Mouse (Mus musculus) heart, adult 2 months (tissue): ENCODE measurements around the gene Tnfrsf18. TPM values are rescaled to one million over a fixed set of nuclear protein-coding genes. Genes with fewer than 3 reads are reported as not detected.
A peak's percentile ranks its signal among the peaks of the same experiment; 100 is the strongest.

Source experiments
- DNase-seq, 2 experiments: peaks; one replicate each; pipeline ENCODE4 v3.0.0; 2021
- H3K27ac ChIP-seq: fragments of 200-600 bp; 2 replicates; pipeline ENCODE4 v1.8.1; 2022
- H3K27me3 ChIP-seq: fragments of 200-500 bp; 2 replicates; pipeline ENCODE4 v1.6.1; 2012; ENCODE audit warnings: mild to moderate bottlenecking, low read length, inconsistent platforms, mixed read lengths; ENCODE audit not compliant: control insufficient read depth, insufficient read depth
- H3K36me3 ChIP-seq: fragments of 200-500 bp; 2 replicates; pipeline ENCODE4 v1.6.1; 2012; ENCODE audit warnings: low read length, inconsistent platforms; ENCODE audit not compliant: control insufficient read depth, insufficient read depth
- H3K4me1 ChIP-seq: fragments of 200-500 bp; 2 replicates; pipeline ENCODE4 v1.6.1; 2011; ENCODE audit warnings: low read length; ENCODE audit not compliant: control insufficient read depth, insufficient read depth
- H3K4me3 ChIP-seq: fragments of 200-600 bp; 2 replicates; pipeline ENCODE4 v1.8.1; 2022
- H3K79me2 ChIP-seq: fragments of 200-500 bp; replicated peaks from 2 replicates; pipeline ENCODE4 v1.6.1; 2012; ENCODE audit warnings: mild to moderate bottlenecking, inconsistent platforms, low read length, moderate library complexity, mixed read lengths; ENCODE audit not compliant: control insufficient read depth, insufficient read depth
- H3K9ac ChIP-seq: fragments of 200-500 bp; 2 replicates; pipeline ENCODE4 v1.6.1; 2012; ENCODE audit warnings: low read depth, mild to moderate bottlenecking, control low read depth, inconsistent platforms, low read length, mixed read lengths
- CTCF ChIP-seq: fragments of 200-600 bp; IDR thresholded peaks from 2 replicates; pipeline ENCODE4 v1.8.1; 2022; ENCODE audit warnings: antibody characterized with exemption, mild to moderate bottlenecking, moderate library complexity
- EP300 ChIP-seq: fragments of 200-500 bp; IDR thresholded peaks from 2 replicates; pipeline ENCODE4 v1.6.1; 2011; ENCODE audit warnings: low read depth, low read length, control low read depth; ENCODE audit not compliant: insufficient read depth
- POLR2A ChIP-seq: fragments of 200-500 bp; IDR thresholded peaks from 2 replicates; pipeline ENCODE4 v1.6.1; 2011; ENCODE audit warnings: mild to moderate bottlenecking, low read depth, low read length, control low read depth; ENCODE audit not compliant: insufficient read depth
- WGBS: fragments of 180-500 bp; shearing (Covaris S2); methylation state at CpG from one replicate; pipeline ENCODE4 v1.1.7; 2018; 5-methylcytosine and 5-hydroxymethylcytosine counted together
- intact Hi-C: fragments of 180-260 bp; cut with DNase I; formaldehyde crosslinking; loops from one replicate; pipeline ENCODE4 v1.15.1; 2025
- polyA plus RNA-seq: library from polyadenylated mRNA; depleted of rRNA; stranded (reverse); fragments of >200 nt; gene quantifications from 2 replicates; pipeline ENCODE4 v1.2.3, GENCODE M21; 2012
- total RNA-seq, 2 experiments: library from RNA; stranded (reverse); gene quantifications; 2 replicates each; pipeline ENCODE4 v1.2.3; 2021

Tnfrsf18 gene
- total and polyA plus RNA-seq, 3 experiments: 0.31 to 0.80 TPM; not detected in 1

- WGBS: 74% methylated on average over 4 of the region's 4 CpGs
- intact Hi-C loops: loop anchor here (2.0 to 5.0 kb wide), 2 partner anchors 41 to 74 kb away; partner anchors contain the start of genes B3galt6 and Sdf4
- Histone ChIP-seq H3K9ac (no peak overlapping the region), H3K27me3 (peaks cover 2% of the 10 kb centered on the region; the same call in 1 of the 2 replicates), H3K79me2 (no peaks in the 10 kb centered on the region), H3K36me3 (no peaks in the 10 kb centered on the region), H3K4me3 (no peak overlapping the region), H3K27ac (peak overlapping the region; percentile 82), H3K4me1 (peaks cover 14% of the 10 kb centered on the region)
- TF ChIP-seq CTCF: no peak
- no peak for TF ChIP-seq POLR2A
- DNase-seq: no peak
Measured at GRCm38 (mm10) chr4:156032856-156033255, 6.9 kb downstream of the Tnfrsf18 start.

GRCm38 (mm10) chr4:156033476-156034119, 7.6 kb downstream of the Tnfrsf18 start:
- intact Hi-C loops: loop anchor here (2.0 to 5.0 kb wide), 2 partner anchors 41 to 75 kb away; partner anchors contain the start of genes B3galt6 and Sdf4

GRCm38 (mm10) chr4:156034301-156034700, 8.3 kb downstream of the Tnfrsf18 start:
- intact Hi-C loops: loop anchor here (5.0 kb wide), 1 partner anchor 42 kb away; the partner anchor contains the start of genes B3galt6 and Sdf4
- no peaks in the 10 kb centered on the region for H3K79me2 ChIP-seq
- H3K27me3 ChIP-seq: peaks cover 2% of the 10 kb centered on the region; the same call in 1 of the 2 replicates
- no peak overlapping the region for H3K9ac ChIP-seq
- H3K36me3 ChIP-seq: no peaks in the 10 kb centered on the region
- no peak for DNase-seq
- H3K27ac ChIP-seq: no peak overlapping the region
- WGBS: 74% methylated on average over 4 of the region's 4 CpGs
- H3K4me3 ChIP-seq: no peak overlapping the region
- H3K4me1 ChIP-seq: peaks cover 14% of the 10 kb centered on the region
- TF ChIP-seq EP300: no peak
- TF ChIP-seq POLR2A: no peak

More at GRCm38 (mm10) chr4:156033476-156034119, 7.6 kb downstream of the Tnfrsf18 start:
- 0 out of 2 replicates have a peak, but pooled peaks have one; percentile 17 for TF ChIP-seq EP300
- no peak for TF ChIP-seq POLR2A
- TF ChIP-seq CTCF: peak; percentile 79
- H3K79me2 ChIP-seq: no peaks in the 10 kb centered on the region
- H3K9ac ChIP-seq: no peak overlapping the region
- peak; percentile 42 to 57 for DNase-seq
- H3K4me3 ChIP-seq: no peak overlapping the region
- H3K27me3 ChIP-seq: peaks cover 2% of the 10 kb centered on the region; the same call in 1 of the 2 replicates
- no peak overlapping the region for H3K27ac ChIP-seq
- peaks cover 14% of the 10 kb centered on the region for H3K4me1 ChIP-seq
- WGBS: 32% methylated on average over 6 of the region's 6 CpGs
- no peaks in the 10 kb centered on the region for H3K36me3 ChIP-seq

GRCm38 (mm10) chr4:156034901-156035300, 8.9 kb downstream of the Tnfrsf18 start:
- Histone ChIP-seq H3K36me3 (no peaks in the 10 kb centered on the region), H3K79me2 (no peaks in the 10 kb centered on the region), H3K9ac (peak overlapping the region; percentile 11; the same call in 1 of the 2 replicates), H3K4me1 (peaks cover 14% of the 10 kb centered on the region), H3K27me3 (peaks cover 2% of the 10 kb centered on the region; the same call in 1 of the 2 replicates), H3K27ac (no peak overlapping the region), H3K4me3 (no peak overlapping the region)
- TF ChIP-seq CTCF: no peak
- no peak for TF ChIP-seq EP300
- TF ChIP-seq POLR2A: no peak
- WGBS: 9% methylated on average over 25 of the region's 25 CpGs
- intact Hi-C loops: loop anchor here (5.0 kb wide), 1 partner anchor 43 kb away; the partner anchor contains the start of genes B3galt6 and Sdf4
- DNase-seq: no peak

- H3K4me3 ChIP-seq: no peak overlapping the region
Measured at GRCm38 (mm10) chr4:156044754-156045153, 18.8 kb downstream of the Tnfrsf18 start.

GRCm38 (mm10) chr4:156049779-156050178, 23.8 kb downstream of the Tnfrsf18 start:
- WGBS: 38% methylated on average over 3 of the region's 3 CpGs
- H3K27me3 ChIP-seq: no peaks in the 10 kb centered on the region
- H3K27ac ChIP-seq: no peak overlapping the region
- no peak for TF ChIP-seq POLR2A
- no peak for TF ChIP-seq CTCF
- no peak for TF ChIP-seq EP300
- H3K4me3 ChIP-seq: no peak overlapping the region
- intact Hi-C loops: no loop called here
- no peaks in the 10 kb centered on the region for H3K4me1 ChIP-seq
- DNase-seq: no peak
- H3K79me2 ChIP-seq: no peaks in the 10 kb centered on the region
- no peak overlapping the region for H3K9ac ChIP-seq
- H3K36me3 ChIP-seq: no peaks in the 10 kb centered on the region

More at GRCm38 (mm10) chr4:156044754-156045153, 18.8 kb downstream of the Tnfrsf18 start:
- DNase-seq: no peak
- TF ChIP-seq CTCF: no peak
- TF ChIP-seq POLR2A: no peak
- TF ChIP-seq EP300: no peak
- H3K79me2 ChIP-seq: no peaks in the 10 kb centered on the region
- no peak overlapping the region for H3K27ac ChIP-seq
- H3K4me1 ChIP-seq: no peaks in the 10 kb centered on the region
- no peaks in the 10 kb centered on the region for H3K27me3 ChIP-seq
- intact Hi-C loops: no loop called here
- no peak overlapping the region for H3K9ac ChIP-seq
- no peaks in the 10 kb centered on the region for H3K36me3 ChIP-seq
- 61% methylated on average over 5 of the region's 5 CpGs for WGBS
